Mouse (Mus musculus): ENCODE measurements at regions not wholly inside any gene's neighbourhood (a gene's known extent, or its start where the extent isn't known, plus 50 kb on each side); places are given as distances from the start of the nearest gene placed in this dataset.

- TF ChIP-seq CTCF (IDR thresholded peaks at IDR 0.05; ENCODE audit: extremely low read depth, insufficient read depth, low read length): no peak
- no peak for TF ChIP-seq POLR2A (IDR thresholded peaks at IDR 0.05; ENCODE audit: extremely low read depth, insufficient read depth, low read length)
Measured at GRCm38 (mm10) chr16:7929112-7929511, 495.8 kb downstream of the Tmem114 start.
